Mouse (Mus musculus) MEL (cell line): ENCODE measurements at regions not wholly inside any gene's neighbourhood (a gene's known extent, or its start where the extent isn't known, plus 50 kb on each side); places are given as distances from the start of the nearest gene placed in this dataset.

Experiments
- DNase-seq: peaks from one replicate; pipeline ENCODE4 v3.0.0; 2011; ENCODE audit warnings: low read depth, low spot score
- H3K27ac ChIP-seq: 2 replicates; pipeline ENCODE4 v1.5.1; 2012; ENCODE audit warnings: low read depth, mild to moderate bottlenecking, control low read depth, low read length, moderate library complexity; ENCODE audit not compliant: control insufficient read depth
- H3K27me3 ChIP-seq, 2 experiments: fragments of 150-350 bp in 1 of 2; sonication (generic) in 1 of 2; 2 replicates each; pipeline ENCODE4 v1.6.1; 2012; ENCODE audit warnings: low read length in 2 of 2, mild to moderate bottlenecking in 2 of 2, improper control_type of control experiment in 1 of 2, moderate library complexity in 1 of 2; ENCODE audit not compliant: insufficient read depth in 2 of 2, control insufficient read depth in 1 of 2
- H3K36me3 ChIP-seq, 2 experiments: 2 replicates each; pipeline ENCODE4 v1.6.1; 2012 to 2014; ENCODE audit warnings: low read length in 2 of 2, improper control_type of control experiment in 1 of 2, inconsistent platforms in 1 of 2, mild to moderate bottlenecking in 1 of 2; ENCODE audit not compliant: insufficient read depth in 2 of 2, control insufficient read depth in 1 of 2
- H3K4me1 ChIP-seq, 2 experiments: fragments of 150-350 bp in 1 of 2; sonication (generic) in 1 of 2; 2 replicates each; pipeline ENCODE4 v1.6.1; 2012; ENCODE audit warnings: low read length in 2 of 2, improper control_type of control experiment in 1 of 2, mild to moderate bottlenecking in 1 of 2; ENCODE audit not compliant: insufficient read depth in 2 of 2, control insufficient read depth in 1 of 2
- H3K4me3 ChIP-seq, 2 experiments: fragments of 150-350 bp in 1 of 2; sonication (generic) in 1 of 2; 2 replicates each; pipeline ENCODE4 v1.5.1; 2012; ENCODE audit warnings: low read depth in 2 of 2, low read length in 2 of 2, mild to moderate bottlenecking in 2 of 2, moderate library complexity in 2 of 2, control low read depth in 1 of 2, improper control_type of control experiment in 1 of 2; ENCODE audit not compliant: control insufficient read depth in 1 of 2, insufficient read depth in 1 of 2
- H3K79me2 ChIP-seq: 2 replicates; pipeline ENCODE4 v1.6.1; 2012; ENCODE audit warnings: mild to moderate bottlenecking, low read length, moderate library complexity; ENCODE audit not compliant: control insufficient read depth, poor library complexity, insufficient read depth
- H3K9ac ChIP-seq: 2 replicates; pipeline ENCODE4 v1.6.1; 2012; ENCODE audit warnings: low read depth, mild to moderate bottlenecking, control low read depth, low read length, moderate library complexity; ENCODE audit not compliant: control insufficient read depth, poor library complexity, severe bottlenecking
- H3K9me3 ChIP-seq: fragments of 150-350 bp; sonication (generic); replicated peaks from 2 replicates; pipeline ENCODE4 v1.6.1; 2012; ENCODE audit warnings: mild to moderate bottlenecking, low read length, improper control_type of control experiment, moderate library complexity; ENCODE audit not compliant: insufficient read depth
- BHLHE40 ChIP-seq: IDR thresholded peaks from 2 replicates; pipeline ENCODE4 v1.6.1; 2012; ENCODE audit warnings: low read depth, mild to moderate bottlenecking, inconsistent platforms, low read length, improper control_type of control experiment, borderline replicate concordance
- CHD1 ChIP-seq: IDR thresholded peaks from 2 replicates; pipeline ENCODE4 v1.6.1; 2012; ENCODE audit warnings: low read depth, mild to moderate bottlenecking, inconsistent platforms, low read length, improper control_type of control experiment
- CHD2 ChIP-seq: IDR thresholded peaks from 2 replicates; pipeline ENCODE4 v1.6.1; 2011; ENCODE audit warnings: low read length, improper control_type of control experiment
- CTCF ChIP-seq, 3 experiments: IDR thresholded peaks in 2 of 3; conservative IDR thresholded peaks in 1 of 3; 2 replicates each; pipeline ENCODE4 v1.5.1; 2011 to 2012; ENCODE audit warnings: low read length in 3 of 3, low read depth in 2 of 3, mild to moderate bottlenecking in 2 of 3, improper control_type of control experiment in 1 of 3, inconsistent platforms in 1 of 3, mixed read lengths in 1 of 3, moderate library complexity in 1 of 3; ENCODE audit not compliant: control insufficient read depth in 1 of 3, insufficient read depth in 1 of 3, poor library complexity in 1 of 3, severe bottlenecking in 1 of 3
- EP300 ChIP-seq, 2 experiments: IDR thresholded peaks; 2 replicates each; pipeline ENCODE4 v1.6.1; 2011; ENCODE audit warnings: improper control_type of control experiment in 2 of 2, low read length in 2 of 2, low read depth in 1 of 2, mild to moderate bottlenecking in 1 of 2
- GATA1 ChIP-seq: IDR thresholded peaks from 2 replicates; pipeline ENCODE4 v1.6.1; 2011; ENCODE audit warnings: low read depth, low read length, improper control_type of control experiment
- JUND ChIP-seq: IDR thresholded peaks from 2 replicates; pipeline ENCODE4 v1.6.1; 2011; ENCODE audit warnings: low read depth, mild to moderate bottlenecking, improper control_type of control experiment, low read length
- MEF2A ChIP-seq: IDR thresholded peaks from 2 replicates; pipeline ENCODE4 v1.6.1; 2014; ENCODE audit warnings: low read depth, mild to moderate bottlenecking, inconsistent platforms, low read length, improper control_type of control experiment; ENCODE audit not compliant: poor library complexity, insufficient replicate concordance, severe bottlenecking; ENCODE audit errors: extremely low read depth
- MXI1 ChIP-seq: IDR thresholded peaks from 2 replicates; pipeline ENCODE4 v1.6.1; 2011; ENCODE audit warnings: mild to moderate bottlenecking, low read depth, low read length, improper control_type of control experiment
- MYC ChIP-seq: IDR thresholded peaks from 2 replicates; pipeline ENCODE4 v1.6.1; 2011; ENCODE audit warnings: low read depth, mild to moderate bottlenecking, low read length, improper control_type of control experiment, moderate library complexity
- SIN3A ChIP-seq: IDR thresholded peaks from 2 replicates; pipeline ENCODE4 v1.6.1; 2012; ENCODE audit warnings: low read length, improper control_type of control experiment, inconsistent platforms
- UBTF ChIP-seq: IDR thresholded peaks from 2 replicates; pipeline ENCODE4 v1.6.1; 2012; ENCODE audit warnings: low read depth, mild to moderate bottlenecking, inconsistent platforms, low read length, improper control_type of control experiment, moderate library complexity, borderline replicate concordance; ENCODE audit not compliant: insufficient read depth
- ZC3H11A ChIP-seq: IDR thresholded peaks from 2 replicates; pipeline ENCODE4 v1.6.1; 2012; ENCODE audit warnings: low read depth, mild to moderate bottlenecking, inconsistent platforms, low read length, improper control_type of control experiment
- ZKSCAN1 ChIP-seq: IDR thresholded peaks from 2 replicates; pipeline ENCODE4 v1.6.1; 2012; ENCODE audit warnings: low read depth, mild to moderate bottlenecking, inconsistent platforms, low read length, improper control_type of control experiment, moderate library complexity
- ZMIZ1 ChIP-seq: IDR thresholded peaks from 2 replicates; pipeline ENCODE4 v1.6.1; 2012; ENCODE audit warnings: low read depth, mild to moderate bottlenecking, inconsistent platforms, low read length, improper control_type of control experiment, moderate library complexity
- ZNF384 ChIP-seq: IDR thresholded peaks from 2 replicates; pipeline ENCODE4 v1.6.1; 2012; ENCODE audit warnings: low read depth, mild to moderate bottlenecking, inconsistent platforms, low read length, improper control_type of control experiment

DNA sequence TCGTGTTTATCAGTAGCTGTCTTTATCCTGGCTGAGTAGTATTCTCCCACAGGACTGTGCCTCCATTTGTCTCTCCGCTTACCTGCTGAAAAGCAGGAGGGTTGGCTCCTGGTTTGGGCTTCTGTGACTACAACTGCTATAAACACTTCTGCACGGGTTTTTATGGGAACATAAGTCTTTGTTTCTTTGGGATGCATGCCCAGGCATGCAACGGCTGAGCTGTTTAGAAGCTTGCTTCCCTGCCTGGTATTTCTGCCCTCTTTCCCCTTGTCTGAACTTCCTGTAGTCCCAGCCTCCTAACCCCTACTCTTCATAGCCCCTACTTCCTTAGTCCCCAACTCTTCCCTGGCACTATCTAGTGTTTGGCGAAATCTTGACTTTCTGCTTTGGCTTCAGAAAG, 139.6 kb upstream of the Gm26897 start:
- H3K4me3 ChIP-seq: no peak overlapping the region
- H3K27me3 ChIP-seq: no peaks in the 10 kb centered on the region
- no peak for DNase-seq
- H3K27ac ChIP-seq: no peak overlapping the region
- TF ChIP-seq CHD1: no peak
- TF ChIP-seq ZC3H11A: no peak
- no peak for TF ChIP-seq UBTF
- no peak for TF ChIP-seq JUND
- no peaks in the 10 kb centered on the region for H3K36me3 ChIP-seq
- no peaks in the 10 kb centered on the region for H3K9me3 ChIP-seq
- H3K4me1 ChIP-seq: no peaks in the 10 kb centered on the region
- no peak overlapping the region for H3K9ac ChIP-seq
- H3K79me2 ChIP-seq: no peaks in the 10 kb centered on the region

DNA sequence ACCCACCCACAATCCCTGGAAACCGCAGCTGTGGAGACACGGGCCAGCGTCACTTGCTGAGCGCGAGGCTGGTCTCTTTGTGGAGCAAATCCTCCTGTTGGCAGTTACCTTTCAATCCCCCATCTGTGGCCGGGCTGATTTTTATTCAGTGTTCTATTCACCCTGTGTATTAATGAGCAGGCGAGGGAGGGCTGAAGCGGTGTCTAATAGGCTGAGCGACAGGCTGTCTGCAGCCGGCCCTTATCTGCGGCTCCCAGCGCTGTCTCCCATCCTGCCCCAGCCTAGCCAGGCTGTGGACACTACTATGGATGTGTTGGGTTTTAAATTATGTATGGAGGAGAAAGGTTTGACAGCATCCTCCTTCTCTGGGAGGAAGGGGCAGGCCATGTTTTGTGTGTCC, 138.3 kb upstream of the Gm26897 start:
- TF ChIP-seq ZKSCAN1: no peak
- no peak for TF ChIP-seq ZC3H11A
- TF ChIP-seq MYC: no peak
- TF ChIP-seq EP300 (IDR thresholded peaks at IDR 0.05; ENCODE audit: low read depth in 1 of 2, low read length in 2 of 2): no peak
- TF ChIP-seq GATA1: no peak
- TF ChIP-seq MEF2A: no peak
- H3K4me1 ChIP-seq: no peaks in the 10 kb centered on the region
- H3K4me3 ChIP-seq: no peak overlapping the region

DNA sequence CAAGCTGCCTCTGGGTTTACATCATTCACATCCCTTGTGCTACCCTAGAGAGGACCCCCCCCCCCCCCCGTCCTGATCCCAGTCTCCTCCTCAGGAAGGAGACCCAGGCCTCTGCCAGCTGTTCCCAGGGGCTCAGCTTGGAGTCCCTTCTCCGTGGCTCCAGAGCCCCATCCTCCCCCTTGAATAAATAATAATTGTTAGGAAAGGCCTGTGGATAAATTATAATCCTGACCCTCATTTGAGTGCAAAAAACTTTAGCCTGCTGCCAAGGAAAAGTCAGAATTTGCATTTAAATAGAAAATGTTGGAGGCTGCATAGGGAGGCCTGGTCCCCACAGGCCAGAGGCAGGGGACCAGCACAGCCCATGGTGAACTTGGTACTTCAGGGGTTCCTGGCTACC, 136.0 kb upstream of the Gm26897 start:
- H3K27ac ChIP-seq: no peak overlapping the region
- no peaks in the 10 kb centered on the region for H3K36me3 ChIP-seq
- no peak overlapping the region for H3K4me3 ChIP-seq
- no peaks in the 10 kb centered on the region for H3K4me1 ChIP-seq
- TF ChIP-seq UBTF (no peak), EP300 (IDR thresholded peaks at IDR 0.05; ENCODE audit: low read depth in 1 of 2, low read length in 2 of 2) (no peak), MXI1 (no peak), ZNF384 (no peak), ZMIZ1 (no peak), SIN3A (no peak), CTCF (IDR thresholded peaks at IDR 0.05 in 2 of 3, conservative IDR thresholded peaks at IDR 0.05 in 1 of 3; ENCODE audit: control insufficient read depth in 1 of 3, insufficient read depth in 1 of 3, low read depth in 2 of 3, low read length in 3 of 3, poor library complexity in 1 of 3, severe bottlenecking in 1 of 3) (no peak), BHLHE40 (no peak), GATA1 (no peak), CHD2 (no peak)
- no peak overlapping the region for H3K9ac ChIP-seq
- no peaks in the 10 kb centered on the region for H3K9me3 ChIP-seq
- H3K79me2 ChIP-seq: no peaks in the 10 kb centered on the region
- DNase-seq: no peak
- H3K27me3 ChIP-seq: no peaks in the 10 kb centered on the region

More for the DNA sequence above, 138.3 kb upstream of the Gm26897 start:
- H3K27ac ChIP-seq: no peak overlapping the region
- no peak for DNase-seq
- H3K36me3 ChIP-seq: no peaks in the 10 kb centered on the region
- H3K9ac ChIP-seq: no peak overlapping the region
- H3K27me3 ChIP-seq: no peaks in the 10 kb centered on the region
- no peaks in the 10 kb centered on the region for H3K79me2 ChIP-seq
- no peaks in the 10 kb centered on the region for H3K9me3 ChIP-seq
